Mouse (Mus musculus): ENCODE measurements at regions not wholly inside any gene's neighbourhood (a gene's known extent, or its start where the extent isn't known, plus 50 kb on each side); places are given as distances from the start of the nearest gene placed in this dataset.

GRCm38 (mm10) chr15:26469901-26470383 lies 161.1 kb downstream of the March11 start:
- ATAC-seq (ENCODE audit: low FRiP score) (peak; percentile 73), DNase-seq (ENCODE audit: low spot score) (peak; percentile 77)
- Histone ChIP-seq H3K27ac (ENCODE audit: low read depth, low read length) (no peak overlapping the region), H3K36me3 (ENCODE audit: control insufficient read depth, insufficient read depth, low read length) (no peaks in the 10 kb centered on the region), H3K9ac (ENCODE audit: low read depth, low read length) (no peak overlapping the region), H3K4me3 (ENCODE audit: low read depth, low read length) (no peak overlapping the region), H3K9me3 (ENCODE audit: control insufficient read depth, low read length) (no peaks in the 10 kb centered on the region), H3K27me3 (ENCODE audit: control insufficient read depth, insufficient read depth, low read length) (no peaks in the 10 kb centered on the region), H3K4me2 (replicated peaks; ENCODE audit: low read depth, low read length) (no peak overlapping the region), H3K4me1 (replicated peaks; ENCODE audit: control insufficient read depth, insufficient read depth, low read length) (no peaks in the 10 kb centered on the region)
- WGBS: 9% methylated on average over 8 of the region's 8 CpGs

- no peak for DNase-seq (ENCODE audit: low spot score)
- Histone ChIP-seq H3K4me3 (ENCODE audit: low read depth, low read length) (no peak overlapping the region), H3K4me1 (replicated peaks; ENCODE audit: control insufficient read depth, insufficient read depth, low read length) (no peaks in the 10 kb centered on the region), H3K9me3 (ENCODE audit: control insufficient read depth, low read length) (no peaks in the 10 kb centered on the region), H3K36me3 (ENCODE audit: control insufficient read depth, insufficient read depth, low read length) (no peaks in the 10 kb centered on the region), H3K9ac (ENCODE audit: low read depth, low read length) (no peak overlapping the region), H3K4me2 (replicated peaks; ENCODE audit: low read depth, low read length) (no peak overlapping the region), H3K27me3 (ENCODE audit: control insufficient read depth, insufficient read depth, low read length) (no peaks in the 10 kb centered on the region), H3K27ac (ENCODE audit: low read depth, low read length) (no peak overlapping the region)
- ATAC-seq (ENCODE audit: low FRiP score): no peak
- WGBS: 88% methylated on average over 5 of the region's 5 CpGs
Observed at GRCm38 (mm10) chr15:26487378-26487777, 178.5 kb downstream of the March11 start.

Measured in hindbrain, embryonic 11.5 days (tissue).